Mouse (Mus musculus): ENCODE data around the gene Josd1.

Gene Josd1

DNA sequence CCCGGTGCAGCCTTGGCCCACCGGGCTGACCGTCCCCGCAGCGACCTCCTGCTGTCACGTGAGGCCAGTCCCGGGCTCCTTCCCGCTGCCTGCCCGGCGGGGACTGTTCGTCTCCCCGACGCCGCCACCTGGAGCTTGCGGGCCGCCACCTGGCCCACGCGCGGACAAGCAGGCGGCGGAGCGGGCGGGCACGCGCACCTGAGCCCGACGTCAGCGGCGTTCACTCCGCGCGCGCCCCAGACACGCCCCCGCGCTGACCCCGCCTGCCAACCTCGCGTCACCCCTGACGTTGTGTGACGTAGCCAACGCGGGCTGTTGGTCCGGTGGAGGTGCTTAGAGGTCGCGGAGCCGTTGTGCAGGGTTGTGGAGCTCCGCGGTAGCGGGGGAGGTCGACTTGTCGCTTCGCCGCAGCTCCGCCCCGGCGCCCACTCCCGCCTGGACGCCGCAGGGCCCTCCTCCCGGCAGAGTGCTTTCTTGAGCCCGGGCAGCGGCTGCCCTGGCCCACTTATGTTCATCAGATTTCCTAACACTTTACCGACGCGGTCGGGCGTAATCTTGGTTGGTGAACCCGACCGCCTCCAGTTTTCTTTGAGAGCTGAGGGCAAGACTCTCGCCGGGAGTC lies at the start of gene Josd1:
Gene Josd1 (minus strand): TSS at position 274 of the 622 bp plus-strand sequence.
- peak; percentile 98 for DNase-seq (ENCODE audit: low read depth)

GRCm38 (mm10) chr15:79734311-79734710 lies 46.6 kb upstream of the Josd1 start:
- DNase-seq (ENCODE audit: low read depth) = no peak

GRCm38 (mm10) chr15:79733640-79734039 lies 45.9 kb upstream of the Josd1 start:
- no peak for DNase-seq (ENCODE audit: low read depth)

DNA sequence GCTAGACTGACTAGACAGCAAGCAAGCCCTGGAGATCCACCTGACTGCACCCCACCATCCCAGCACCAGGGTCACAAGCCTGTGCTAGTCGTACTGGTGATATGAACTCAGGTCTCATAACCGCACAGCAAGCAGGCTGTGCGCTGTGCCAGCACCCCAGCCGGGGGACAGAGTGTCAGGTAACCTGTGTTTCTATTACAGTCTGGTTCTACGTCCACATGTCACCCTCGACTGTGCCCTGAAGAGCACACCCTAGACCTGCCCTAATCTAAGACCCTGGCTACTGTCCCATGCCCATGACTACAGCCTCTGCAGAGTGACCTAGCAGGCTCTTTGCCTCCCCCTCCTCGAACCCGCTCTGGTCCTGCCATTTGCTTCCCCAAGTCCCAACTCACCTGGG lies 45.5 kb upstream of the Josd1 start:
- no peak for DNase-seq (ENCODE audit: low read depth)

GRCm38 (mm10) chr15:79731554-79731953 lies 43.8 kb upstream of the Josd1 start:
- no peak for DNase-seq (ENCODE audit: low read depth)

DNA sequence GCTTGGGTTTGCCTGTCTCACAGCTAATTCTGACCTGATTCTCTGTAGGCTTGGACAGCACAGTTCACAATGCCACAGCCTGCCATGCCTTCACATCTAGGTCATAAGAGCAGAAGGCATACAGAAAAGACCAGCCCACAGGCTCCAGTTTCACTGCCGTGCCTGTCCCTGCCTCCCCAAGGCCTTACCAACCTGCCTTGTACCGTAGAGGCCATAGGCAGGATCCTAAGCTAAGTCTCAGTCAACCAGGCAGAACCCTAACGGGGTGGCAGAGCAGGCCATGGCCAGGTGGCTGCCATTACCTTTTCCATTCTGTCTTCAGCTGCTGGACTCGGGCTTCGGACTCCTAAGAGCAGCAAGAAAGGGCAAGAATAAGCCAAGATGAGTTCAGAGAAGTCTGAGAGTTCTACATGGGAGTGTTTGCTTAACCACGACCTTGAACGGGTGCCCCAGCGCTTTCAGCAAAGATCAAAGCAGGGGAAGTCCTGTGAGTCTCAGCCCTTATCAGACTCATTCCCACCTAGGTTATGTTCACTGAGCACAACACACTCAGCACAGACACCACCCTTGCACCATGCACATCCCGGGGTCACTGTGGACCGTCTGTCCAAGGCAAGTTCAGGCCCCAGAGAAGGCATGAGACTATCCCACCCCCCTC lies 41.1 kb upstream of the Josd1 start:
- DNase-seq (ENCODE audit: low read depth) = peak; percentile 67

DNA sequence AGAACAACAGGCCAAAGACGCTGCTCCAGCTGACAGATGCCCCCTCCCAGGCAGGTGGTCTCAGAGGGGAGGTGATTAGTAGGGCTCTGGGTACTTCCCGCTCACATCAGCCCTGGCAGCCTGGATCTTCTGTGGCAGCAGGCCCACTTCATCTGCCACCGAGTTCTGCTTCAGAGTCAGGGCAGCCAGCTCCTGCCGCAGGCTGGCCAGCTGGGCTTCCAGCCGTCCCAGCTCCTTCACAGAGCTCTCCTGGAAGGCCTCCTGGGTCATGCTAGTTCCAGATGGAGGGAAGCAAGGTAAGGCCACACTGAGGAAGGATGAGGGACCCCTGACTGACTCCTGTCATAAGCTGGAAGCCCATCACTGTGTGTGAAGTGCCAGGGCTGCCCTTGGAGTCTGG lies 40.6 kb upstream of the Josd1 start:
- no peak for DNase-seq (ENCODE audit: low read depth)

GRCm38 (mm10) chr15:79727840-79728239 lies 40.1 kb upstream of the Josd1 start:
- no peak for DNase-seq (ENCODE audit: low read depth)

GRCm38 (mm10) chr15:79725190-79725789 lies 37.6 kb upstream of the Josd1 start:
- no peak for DNase-seq (ENCODE audit: low read depth)

DNA sequence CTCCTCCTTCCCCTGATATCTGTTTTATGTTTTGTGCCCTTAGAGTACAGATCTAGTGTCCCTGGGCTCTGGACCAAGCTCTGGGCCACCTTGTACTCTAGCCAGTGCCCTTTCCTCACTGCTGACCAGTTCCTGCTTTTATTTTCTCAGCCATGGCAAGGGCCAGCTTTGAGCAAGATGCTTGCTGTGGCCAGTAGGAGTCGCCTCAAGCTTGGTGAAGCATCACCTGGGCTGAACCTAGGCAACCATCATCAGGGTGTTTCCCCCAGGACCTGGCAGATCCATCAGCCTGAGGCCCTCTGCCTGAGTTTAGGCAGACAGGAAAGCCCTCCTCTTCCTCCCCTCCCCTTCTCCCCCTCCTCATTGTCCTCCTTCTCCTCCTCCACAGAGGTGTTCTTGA lies 35.7 kb upstream of the Josd1 start:
- peak; percentile 72 for DNase-seq (ENCODE audit: low read depth)

DNA sequence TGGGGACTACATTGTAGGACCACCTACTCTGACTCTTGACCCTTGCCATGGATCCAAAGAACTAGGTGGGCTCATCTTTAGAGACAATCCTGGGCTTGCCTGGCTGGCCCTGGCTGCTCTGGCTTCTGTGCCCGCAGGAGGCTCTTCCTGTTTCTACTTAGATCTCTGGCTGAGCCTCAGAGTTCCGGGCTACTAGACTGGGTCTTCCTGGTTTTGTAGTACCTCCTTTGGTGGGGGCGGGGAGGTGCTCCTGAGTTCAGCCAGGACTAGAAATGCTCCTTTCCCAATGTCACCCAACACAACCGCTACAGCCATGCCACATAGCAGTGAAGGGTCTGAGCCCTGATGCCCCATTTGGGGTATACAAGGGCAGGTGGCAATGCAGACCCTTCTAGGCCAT lies 33.1 kb upstream of the Josd1 start:
- DNase-seq (ENCODE audit: low read depth) = no peak

DNA sequence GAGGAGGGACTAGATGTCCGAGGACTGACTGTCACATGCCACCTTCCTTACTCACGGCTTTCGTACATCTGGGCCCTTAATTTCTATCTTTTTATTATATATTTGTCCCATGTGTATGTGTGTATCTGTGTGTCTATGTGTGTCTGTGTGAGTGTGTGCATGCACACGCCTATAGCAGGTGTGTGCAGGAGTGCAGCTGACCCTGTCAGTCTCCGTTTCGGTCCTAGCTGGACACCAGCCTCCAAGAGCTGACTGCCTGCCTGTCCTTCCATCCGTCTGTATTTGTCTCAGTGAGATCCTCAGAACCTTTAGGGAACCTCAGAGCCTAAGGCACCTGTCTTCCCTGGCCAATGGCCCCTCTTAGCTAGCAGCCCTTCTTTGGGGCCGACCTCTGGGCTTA lies 32.5 kb upstream of the Josd1 start:
- DNase-seq (ENCODE audit: low read depth) = no peak

- no peak for DNase-seq (ENCODE audit: low read depth)
Observed at GRCm38 (mm10) chr15:79716710-79717109, 29.0 kb upstream of the Josd1 start.

DNA sequence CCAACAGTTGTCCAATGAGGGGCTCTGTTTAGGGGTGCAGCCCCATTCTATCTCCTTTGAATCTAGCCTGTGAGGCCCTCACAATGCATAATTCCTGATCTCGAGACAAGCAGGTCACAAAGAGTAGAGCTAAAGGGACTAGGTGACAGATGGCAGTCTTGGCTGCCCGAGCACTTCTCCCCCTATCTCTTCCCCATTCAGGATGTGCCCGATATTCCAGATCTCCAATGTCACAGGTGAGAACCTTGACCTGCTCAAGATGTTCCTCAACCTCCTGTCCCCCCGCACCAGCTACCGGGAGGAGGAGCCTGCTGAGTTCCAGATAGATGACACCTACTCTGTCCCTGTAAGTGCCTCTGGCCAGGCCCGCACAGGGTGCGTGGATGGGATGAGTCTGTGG lies 27.9 kb upstream of the Josd1 start:
- no peak for DNase-seq (ENCODE audit: low read depth)

GRCm38 (mm10) chr15:79708229-79708822 lies 20.6 kb upstream of the Josd1 start:
- no peak for DNase-seq (ENCODE audit: low read depth)

DNA sequence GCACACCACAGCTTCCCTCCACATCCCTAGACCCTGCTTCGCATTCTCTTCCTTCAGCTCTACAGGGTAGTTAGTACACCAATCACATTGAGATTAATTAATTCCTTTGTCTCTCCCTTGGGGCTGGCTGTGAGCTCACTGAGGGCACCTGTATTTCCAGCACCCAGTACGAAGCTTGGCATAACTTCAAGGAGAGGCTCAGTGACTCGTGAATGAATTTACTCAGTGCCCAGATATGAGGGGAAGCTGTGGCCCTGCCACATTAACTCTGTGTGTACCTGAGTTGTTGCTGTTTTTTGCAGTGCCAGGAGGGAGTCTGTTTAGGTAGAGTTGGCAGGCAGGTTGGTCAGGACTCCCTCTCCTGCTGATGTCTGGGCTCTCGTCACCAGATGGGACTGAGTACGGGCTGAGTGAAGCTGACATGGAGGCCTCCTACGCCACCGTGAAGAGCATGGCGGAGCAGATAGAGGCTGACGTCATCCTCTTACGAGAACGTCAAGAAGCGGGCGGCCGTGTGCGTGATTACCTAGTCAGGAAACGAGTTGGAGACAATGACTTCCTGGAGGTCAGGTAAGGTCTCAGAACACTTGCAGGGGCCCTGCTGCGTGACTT lies 19.0 kb upstream of the Josd1 start:
- DNase-seq (ENCODE audit: low read depth) = no peak

DNA sequence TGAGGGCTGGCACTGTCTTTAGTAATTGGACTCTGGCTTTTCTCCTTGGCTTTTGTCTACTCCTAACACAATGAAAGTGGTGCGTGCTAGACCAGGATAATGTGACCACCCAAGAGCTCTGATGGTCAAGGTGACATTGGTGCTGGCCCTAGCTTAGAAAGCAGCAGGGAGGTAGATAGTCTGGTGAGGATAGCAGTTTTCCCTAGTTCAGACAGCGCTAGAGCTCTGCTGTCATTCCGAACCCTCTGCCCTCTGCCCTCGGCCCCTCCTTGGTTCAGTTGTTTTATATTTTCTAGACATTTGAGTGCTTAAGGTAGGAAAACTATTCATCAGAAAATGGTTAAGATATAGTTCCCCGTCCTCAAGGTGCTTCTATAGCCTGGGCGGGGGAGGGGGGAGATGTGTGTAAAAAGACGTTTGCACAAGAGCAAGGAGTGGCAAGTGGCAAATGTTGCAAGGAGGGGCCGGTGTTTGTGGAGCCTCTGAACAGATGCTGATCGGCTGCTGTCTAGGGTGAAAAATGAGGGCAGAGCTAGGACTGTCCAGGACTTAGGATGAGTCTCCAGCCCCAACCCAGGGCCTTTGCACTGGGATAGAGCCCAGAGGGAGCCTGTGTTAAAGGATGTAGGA lies 10.0 kb upstream of the Josd1 start:
- no peak for DNase-seq (ENCODE audit: low read depth)

GRCm38 (mm10) chr15:79697011-79697410 lies 9.3 kb upstream of the Josd1 start:
- no peak for DNase-seq (ENCODE audit: low read depth)

DNA sequence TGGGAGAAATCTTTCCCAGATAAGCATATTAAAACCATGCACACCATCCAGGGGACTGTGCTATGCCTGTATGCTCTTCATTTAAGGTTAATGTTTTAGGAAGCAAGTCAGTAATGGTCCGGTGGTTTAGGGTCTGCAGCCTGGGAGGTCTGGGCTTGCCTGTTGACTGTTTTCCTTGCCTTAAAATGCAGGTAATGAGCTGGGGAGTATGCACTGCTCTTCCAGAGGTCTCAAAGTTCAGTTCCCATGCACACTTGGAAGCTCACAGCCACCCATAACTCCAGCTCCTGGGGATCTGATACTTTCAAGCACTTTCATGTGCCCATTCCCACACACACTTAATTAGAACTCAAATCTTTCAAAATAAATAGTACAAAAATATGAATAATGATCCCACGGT lies 8.8 kb upstream of the Josd1 start:
- DNase-seq (ENCODE audit: low read depth) = no peak

GRCm38 (mm10) chr15:79695516-79695915 lies 7.8 kb upstream of the Josd1 start:
- DNase-seq (ENCODE audit: low read depth) = no peak

DNA sequence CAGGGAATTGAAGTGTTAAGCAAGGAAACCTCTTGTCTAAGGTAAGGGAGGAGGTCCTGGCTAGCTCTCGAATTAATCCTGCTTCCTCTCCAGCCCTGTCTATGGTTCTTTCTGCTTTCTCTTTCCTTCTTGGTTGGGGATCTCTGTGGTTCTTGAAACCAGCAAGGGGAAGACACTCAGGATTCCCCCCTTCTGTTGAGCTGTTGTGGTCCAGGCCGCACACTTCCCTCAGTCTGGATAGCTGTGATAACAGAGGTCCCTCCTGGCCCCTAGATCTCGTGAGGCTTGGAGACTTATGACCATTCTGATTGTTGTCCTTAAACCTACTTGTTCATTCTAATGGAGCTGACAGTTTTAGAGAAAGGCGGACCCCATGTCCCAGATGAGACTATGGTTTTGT lies 6.8 kb upstream of the Josd1 start:
- peak; percentile 52 for DNase-seq (ENCODE audit: low read depth)

- peak; percentile 81 for DNase-seq (ENCODE audit: low read depth)
Observed at GRCm38 (mm10) chr15:79693740-79694139, 6.0 kb upstream of the Josd1 start.
